Mouse (Mus musculus): Measurements from ENCODE around the gene Ccdc85b.

The Ccdc85b gene

DNA sequence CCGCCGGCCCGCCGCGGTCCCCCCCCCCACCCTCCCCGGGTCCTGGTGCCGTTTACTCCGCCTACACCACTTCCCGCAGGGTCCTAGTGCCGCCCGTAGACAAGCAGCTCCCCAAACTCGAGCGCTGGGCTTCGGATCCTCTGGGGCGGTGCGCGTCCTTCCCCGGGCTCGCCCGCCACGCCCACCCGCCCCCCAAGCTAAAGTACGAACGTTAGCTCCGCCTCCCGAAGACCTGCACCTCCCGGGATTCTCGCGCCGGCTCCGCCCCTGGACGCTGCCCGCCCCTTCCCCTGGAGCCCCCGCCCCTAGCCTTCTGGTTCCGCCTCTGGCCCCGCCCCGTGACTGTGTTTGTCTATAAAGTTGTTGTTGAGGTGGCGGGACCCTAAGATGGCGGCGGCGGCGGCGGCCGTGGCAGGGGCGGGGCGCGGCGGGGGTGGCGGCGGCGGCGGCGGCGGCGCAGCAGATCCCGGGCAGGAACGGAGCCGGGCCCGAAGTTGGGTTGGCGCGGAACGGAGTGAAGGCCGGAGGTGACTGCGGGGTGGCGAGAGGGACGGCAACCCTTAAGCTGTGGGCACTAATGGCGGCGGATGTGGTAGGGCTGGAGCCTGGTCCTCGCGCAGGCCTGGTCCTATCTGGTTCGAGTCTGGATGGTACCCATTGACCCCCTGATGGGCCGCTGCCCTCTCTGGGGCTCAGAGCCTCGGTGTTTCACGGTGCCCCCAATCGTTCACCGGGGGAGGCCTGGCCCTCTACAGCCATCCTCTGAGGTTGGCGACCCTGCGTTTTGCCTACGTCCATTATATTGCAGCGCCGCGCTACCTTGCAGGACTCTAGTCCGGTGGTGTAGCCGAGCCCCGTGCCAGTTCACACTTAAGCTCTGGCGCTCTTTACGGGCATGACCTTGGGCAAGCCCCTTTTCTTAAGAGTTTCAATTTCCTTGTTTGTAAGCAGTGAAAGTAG is 32.6 kb downstream of the Ccdc85b start, which contains the start of the genes Drap1 and AI837181:
Drap1 (minus strand) TSS at position 198 of the 960 bp plus-strand sequence.
AI837181 (plus strand) TSS at position 363 of the 960 bp plus-strand sequence.
- DNase-seq (ENCODE audit: low spot score) = peak; percentile 95

DNA sequence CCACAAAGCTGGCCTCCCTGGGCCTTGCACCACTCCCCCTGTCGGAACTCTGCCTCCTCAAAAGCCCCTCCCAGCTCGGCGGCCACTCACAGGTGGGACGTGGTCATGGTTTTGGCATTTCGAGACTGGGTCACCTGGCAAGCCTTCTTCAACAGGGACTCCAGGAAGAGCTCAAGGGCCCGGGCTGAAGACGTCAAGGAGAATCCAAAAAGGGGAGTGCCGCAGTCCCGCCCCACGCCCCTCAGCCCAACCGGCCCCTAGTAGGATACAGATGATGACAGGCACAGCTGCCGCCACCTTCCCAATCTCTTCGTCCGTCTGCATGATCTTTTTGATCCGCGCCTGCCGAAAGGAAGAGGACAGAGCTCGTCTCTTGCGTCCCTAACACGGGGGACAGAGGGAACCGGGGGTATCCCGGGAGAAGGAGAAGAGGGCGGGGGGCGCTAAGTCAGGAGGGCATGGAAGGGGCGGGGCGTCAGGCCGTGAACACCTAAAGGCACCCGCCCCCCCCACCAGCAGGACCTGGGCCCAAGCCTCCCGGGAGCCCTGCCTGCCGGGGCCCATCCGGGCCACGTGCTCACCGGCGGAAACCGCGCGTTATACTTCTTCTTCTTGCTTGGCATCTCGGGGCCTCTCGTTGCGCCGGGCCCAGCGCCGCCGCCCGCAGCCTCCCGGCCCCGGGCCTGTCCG is 33.5 kb downstream of the Ccdc85b start:
- DNase-seq (ENCODE audit: low spot score) = peak; percentile 65

DNA sequence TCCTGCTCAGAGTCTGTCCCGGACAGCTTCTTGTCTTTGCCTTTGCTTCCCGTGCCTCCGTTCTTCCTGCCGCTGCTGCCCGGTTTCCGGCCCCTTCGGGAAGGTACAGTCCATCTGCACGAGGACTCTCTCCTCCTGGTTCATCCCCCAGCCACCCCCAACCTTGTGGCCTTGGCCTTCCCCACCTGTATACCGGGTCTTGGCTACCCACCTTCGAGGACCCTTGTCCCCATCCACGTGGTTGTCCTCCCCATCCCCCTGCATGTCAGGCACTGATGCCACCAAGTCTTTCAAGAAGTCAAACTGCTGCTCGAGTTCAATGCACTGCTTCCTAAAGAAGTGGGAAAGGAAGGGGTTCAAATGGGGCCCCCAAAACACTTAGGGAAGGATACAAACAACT is 34.1 kb downstream of the Ccdc85b start:
- no peak for DNase-seq (ENCODE audit: low spot score)

DNA sequence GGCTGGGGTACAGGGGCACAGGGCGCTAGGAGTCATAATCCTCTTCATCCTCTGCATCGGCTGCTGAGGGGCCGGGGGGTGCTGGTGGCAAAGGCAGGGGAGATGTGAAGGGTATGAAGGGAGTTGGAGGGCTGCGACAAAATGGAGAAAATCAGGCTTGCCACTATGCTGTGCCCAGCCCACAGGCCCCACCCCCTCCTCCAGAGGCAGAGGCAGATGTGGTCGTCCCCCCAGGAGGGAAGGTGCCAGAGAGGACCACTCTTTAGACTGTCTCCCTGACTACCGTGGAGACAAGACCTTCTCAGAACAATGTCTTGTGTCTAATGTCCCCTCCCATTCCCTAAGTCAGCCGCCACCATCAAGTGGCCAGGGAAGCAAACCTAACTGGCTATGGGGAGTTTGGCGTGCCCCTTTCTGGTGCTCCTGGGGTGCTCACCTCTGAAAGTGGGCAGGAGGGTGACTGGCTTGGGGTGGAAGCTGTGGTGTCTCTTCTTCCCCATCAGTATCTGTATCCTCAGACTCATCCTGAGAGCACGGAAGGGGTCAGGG is 34.7 kb downstream of the Ccdc85b start:
- DNase-seq (ENCODE audit: low spot score) = no peak

DNA sequence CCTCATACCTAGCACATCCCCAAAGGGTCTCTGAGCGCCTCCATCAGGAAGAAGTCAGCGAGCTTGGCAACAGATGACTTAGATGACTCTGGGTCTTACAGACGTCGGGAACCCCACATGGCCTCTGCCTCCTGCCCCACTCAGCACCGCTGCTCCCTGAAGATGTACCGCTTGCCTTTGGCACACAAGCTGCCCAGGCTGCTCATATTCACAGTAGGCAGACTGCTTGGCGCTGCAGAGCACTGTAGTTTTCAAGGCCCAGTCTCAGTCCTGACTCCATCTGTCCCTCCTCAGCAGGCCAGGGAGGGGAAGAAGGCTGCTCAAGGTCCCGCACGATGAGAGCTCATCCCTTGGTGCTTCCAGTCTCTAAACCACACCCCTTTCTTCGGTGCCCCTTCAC is 35.4 kb downstream of the Ccdc85b start:
- DNase-seq (ENCODE audit: low spot score) = no peak

DNA sequence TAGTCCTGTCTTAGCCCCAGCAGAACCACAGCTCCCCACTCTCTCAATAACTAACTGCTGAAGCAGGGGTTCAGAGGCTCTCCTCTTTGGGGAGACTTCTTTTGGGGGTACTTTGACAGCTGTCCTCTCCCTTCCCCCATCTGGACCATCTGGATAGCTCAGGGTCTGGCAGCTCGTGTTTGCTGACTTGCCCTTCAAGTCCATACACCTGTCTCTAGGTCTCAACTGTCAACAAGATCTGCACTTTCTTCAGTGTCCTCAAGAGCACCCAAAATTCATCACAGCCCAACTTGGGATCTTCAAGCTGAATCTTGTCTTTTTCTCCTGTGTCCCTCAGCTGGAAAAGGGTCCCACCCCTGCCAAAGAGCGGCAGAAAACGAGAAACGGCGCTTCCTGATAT is 35.9 kb downstream of the Ccdc85b start:
- DNase-seq (ENCODE audit: low spot score) = no peak

DNA sequence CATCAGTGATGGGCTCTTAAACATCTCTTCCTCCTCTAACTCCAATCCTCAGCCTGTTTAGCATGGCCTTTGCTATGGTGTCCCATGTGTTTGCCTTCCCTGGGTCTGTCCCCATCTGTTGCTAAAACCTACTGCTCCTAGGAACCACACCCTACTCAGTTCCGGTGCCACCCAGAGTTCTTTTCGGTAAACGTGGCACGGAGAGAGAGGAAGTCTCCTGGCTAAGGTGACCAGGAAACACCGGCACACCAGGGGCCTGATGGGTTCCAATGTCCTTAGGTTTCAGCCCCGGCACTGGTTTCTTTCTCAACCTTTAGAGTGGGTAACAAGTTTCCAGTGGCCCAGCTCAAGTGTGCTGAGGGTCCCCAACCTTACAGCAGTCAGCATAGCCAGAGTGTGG is 37.1 kb downstream of the Ccdc85b start:
- no peak for DNase-seq (ENCODE audit: low spot score)

DNA sequence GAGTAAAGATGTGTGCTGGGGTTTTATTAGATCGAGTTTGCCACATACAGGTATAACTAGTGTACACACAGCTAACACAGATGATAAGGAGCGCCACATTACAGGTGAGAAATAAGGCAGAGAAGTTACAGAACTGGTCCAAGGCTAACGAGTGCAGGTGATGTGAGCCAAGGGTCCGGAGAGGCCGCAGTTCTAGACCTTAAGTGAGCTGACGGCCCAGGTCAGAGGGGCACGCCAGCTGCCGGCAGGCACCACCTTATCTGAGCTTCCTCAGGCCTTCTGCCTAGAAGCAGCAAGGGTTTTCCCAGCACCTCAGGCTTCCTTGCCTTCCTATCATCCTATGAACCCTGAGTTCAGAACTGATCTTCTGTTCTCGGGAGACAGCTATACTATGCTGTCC is 38.1 kb downstream of the Ccdc85b start:
- no peak for DNase-seq (ENCODE audit: low spot score)

DNA sequence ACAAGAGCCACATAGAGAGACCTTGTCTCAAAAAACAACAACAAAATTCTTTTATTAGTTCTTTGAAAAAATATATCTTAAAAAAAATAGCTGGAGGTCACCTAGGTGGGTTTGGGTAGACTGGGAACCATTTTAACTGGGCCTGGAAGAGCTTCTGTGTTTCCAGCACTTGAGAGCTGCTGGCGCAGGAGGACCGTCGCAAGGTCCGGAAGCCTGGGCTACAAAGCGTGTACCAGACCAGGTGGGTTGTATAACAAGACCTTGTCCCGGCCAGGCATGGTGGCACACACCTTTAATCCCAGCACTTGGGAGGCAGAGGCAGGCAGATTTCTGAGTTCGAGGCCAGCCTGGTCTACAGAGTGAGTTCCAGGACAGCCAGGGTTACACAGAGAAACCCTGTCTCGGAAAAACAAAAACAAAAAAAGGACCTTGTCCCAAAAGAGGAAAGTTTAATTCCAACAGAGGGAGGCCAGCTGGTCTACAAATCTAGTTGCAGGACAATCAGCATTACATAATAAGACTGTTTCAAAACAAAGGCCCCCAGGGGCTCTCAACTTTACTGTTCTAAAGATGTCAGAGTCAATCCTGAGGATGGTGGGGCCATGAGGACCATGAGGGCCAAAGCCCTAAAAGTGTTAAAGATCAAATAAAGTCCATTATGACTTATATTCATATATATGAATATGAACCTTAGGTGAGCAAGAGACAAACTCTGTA is 38.8 kb downstream of the Ccdc85b start:
- DNase-seq (ENCODE audit: low spot score) = no peak

DNA sequence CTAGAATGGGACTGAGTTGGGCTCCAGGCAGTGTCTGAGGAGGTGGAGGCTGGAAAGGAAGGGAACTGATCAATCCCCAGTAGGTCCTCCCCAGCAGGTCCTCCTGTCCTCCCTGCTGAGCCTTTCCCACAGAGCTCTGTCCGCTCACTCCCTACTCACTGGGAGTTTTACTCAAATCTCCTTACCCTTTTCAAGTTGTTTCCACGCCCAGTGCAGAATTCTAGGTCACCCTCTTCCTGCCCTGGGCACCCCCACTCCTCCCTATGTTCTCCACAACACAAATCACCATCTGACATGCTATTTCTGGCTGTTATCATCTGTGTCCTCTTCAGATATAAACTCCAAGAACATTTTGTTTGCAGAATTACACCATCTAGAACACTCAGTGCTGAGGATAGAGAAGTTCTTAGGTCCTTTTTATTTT is 43.1 kb downstream of the Ccdc85b start:
- DNase-seq (ENCODE audit: low spot score) = no peak

DNA sequence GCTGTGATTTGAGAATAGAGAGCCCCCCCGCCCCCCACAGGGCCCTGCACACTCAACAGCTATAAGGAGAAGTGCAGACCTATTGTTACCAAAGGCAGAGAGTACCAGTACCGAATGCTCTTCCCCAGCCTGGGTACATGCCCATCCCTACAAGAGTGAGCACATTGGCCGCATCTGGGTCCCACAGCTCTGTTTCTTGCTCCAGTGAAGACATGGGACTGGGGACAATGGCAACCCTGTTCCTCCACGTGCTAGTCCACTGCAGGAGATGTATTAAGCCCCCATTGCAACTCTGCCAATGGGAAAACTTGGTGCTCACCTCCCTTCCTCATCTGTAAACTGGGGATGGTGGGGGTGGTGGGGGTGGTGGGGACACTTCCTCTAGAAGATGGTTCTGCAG is 43.9 kb downstream of the Ccdc85b start:
- no peak for DNase-seq (ENCODE audit: low spot score)

DNA sequence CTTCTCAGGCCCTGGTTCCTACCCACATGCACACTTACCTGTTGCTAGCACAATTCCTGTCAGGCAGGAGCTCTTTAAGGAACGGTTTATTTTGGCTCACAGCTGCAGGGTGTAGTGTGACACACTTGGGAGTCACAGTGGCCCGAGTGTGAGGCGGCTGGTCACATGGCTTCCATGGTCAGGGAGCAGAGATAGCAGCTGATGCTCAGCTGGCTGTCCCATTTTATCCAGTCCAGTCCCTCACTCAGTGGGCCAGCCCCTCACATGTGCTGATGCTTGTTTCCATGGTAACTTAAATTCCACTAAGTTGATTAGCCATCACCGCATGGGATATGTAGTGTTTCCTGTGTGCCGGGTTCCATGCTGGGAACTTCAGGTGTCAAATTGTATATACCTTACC is 45.7 kb downstream of the Ccdc85b start:
- no peak for DNase-seq (ENCODE audit: low spot score)

DNA sequence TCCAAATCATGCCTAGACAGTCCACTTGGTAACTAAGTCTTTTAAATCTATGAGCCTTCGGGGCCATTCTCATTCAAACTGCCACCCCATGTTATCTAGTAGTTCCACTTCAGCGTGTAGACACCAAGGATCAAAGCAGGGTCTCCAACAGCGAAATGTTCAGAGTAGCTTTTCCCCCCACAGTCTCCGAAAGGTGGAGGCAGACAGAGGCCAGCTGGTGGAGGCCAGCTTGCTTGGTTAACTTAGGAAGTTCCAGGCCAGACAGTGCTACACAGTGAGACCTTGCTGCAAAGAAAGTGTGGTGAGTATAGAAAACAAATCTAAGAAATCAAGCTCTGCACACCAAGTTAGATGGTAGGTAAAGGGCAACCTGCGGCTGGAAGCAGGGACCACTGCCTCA is 47.1 kb downstream of the Ccdc85b start:
- no peak for DNase-seq (ENCODE audit: low spot score)

DNA sequence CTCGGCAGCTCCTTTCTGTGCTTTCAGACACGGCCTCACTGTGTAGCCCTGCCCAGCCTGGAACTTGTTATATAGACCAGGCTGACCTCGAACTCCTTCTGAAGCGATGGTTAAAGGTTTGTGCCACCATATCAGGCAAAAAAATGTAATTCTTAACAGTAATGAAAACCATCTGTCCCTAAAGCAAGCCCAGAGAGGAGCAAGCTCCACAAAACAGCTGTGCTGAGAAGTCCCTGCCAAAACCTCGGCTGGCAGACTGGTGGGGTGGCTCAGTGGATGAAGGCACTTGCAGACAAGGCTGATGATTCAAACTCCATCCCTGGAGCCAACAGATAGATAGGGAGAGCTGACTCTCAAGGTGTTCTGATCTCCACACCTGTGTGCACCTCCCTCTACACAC is 48.6 kb downstream of the Ccdc85b start:
- DNase-seq (ENCODE audit: low spot score) = no peak

DNA sequence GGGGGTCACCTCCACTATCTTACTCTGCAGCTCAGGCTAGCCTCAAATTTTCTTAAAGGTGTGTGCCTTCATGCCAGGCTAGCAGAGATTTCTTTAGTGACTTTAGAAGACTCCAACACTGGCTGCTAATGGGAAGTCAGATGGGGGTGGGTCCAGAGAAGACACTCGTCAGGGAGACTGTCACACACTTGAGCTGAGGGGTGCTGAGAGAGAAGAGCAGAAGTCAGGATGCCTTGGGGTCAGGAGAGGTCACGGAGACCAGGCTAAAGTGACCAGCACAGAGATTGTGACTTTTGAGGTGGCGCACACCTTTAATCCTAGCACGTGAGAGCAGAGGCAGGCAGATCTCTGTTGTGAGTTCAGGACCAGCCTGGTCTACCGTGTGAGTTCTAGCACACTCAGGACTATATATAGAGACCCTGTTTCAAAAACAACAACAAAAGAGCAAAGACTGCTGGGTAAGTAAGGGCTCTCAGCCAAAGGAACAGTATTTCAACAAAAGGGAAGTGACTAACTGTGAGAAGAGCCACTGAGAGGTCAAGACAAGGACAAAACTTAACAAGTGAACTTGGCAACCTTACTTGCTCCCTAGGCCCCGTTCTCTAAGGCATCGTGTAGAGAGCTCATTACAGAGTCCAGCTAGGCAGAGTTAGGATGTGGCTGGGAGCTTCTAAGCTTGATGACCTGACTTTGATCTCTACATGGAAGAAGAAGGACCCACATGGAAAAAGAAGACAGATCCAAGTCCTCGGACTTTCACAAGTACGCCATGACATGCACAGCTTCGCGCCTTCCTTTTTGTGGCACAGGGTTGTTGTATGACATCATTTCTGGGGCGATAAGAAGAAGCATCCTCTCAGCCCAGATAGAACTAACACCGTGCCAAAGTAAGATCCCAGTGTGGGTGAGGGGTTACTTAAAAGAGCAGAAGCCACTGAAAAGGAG is 49.4 kb downstream of the Ccdc85b start:
- DNase-seq (ENCODE audit: low spot score) = no peak

DNA sequence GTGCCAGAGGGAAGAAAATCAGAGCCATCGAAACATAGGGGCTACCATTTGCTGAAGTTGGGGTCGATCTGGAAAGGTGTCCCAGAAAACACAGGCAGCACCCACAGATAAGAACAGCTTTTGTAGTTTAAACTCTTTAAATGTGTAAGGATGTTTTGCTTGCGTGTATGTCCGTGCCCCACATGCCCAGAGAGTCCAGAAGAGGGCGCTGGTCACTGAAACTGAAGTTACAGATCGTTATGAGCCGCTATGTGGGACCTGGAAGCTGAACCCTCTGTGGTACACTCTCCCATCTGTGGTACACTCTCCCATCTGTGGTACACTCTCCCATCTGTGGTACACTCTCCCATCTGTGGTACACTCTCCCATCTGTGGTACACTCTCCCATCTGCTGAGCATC is 50.6 kb downstream of the Ccdc85b start:
- DNase-seq (ENCODE audit: low spot score) = peak; percentile 82

DNA sequence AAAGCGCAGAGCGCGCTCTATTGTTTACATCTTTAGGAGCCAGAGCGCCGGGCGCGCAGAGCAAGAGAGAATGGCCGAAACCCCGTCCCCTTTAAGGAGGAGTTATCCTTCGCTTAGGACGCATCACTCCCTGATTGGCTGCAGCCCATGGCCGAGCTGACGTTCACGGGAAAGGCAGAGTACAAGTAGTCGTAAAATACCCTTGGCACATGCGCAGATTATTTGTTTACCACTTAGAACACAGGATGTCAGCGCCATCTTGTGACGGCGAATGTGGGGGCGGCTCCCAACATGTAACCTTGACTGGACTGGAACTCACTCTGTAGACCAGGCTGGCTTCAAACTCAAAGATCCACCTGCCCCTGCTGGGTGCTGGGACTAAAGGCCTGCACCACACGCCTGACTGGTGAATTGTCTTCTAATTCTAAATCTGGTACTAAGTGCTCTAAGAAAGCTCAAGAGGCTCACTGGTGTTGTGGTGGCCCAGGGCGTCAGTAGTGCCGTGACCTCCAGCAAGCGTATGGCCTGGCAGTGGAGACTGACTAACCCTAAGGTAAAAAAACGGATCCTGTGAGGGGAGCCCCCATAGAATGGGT is 51.1 kb downstream of the Ccdc85b start:
- DNase-seq (ENCODE audit: low spot score) = peak; percentile 55

DNA sequence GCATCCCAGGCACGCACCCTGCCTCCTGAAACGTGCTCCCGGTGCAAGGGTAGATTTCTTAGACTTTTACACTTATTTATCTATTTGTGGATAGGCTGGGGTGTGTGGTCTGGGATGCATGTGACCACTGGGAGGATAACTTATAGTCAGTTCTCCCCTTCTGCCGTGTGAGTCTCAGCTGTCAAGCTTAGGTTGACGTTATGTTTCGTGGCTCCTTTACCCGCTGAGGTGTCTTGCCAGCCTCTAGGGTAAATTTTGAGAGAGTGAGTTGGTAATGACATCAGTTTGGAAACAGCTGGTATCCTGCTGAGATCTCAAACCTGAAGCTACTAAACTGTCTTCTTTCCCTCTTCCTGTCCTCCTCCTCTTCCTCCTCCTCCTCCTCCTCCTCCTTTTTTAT is 51.8 kb downstream of the Ccdc85b start:
- peak; percentile 16 for DNase-seq (ENCODE audit: low spot score)
